Mouse (Mus musculus): ENCODE measurements around the gene En2.

DNA sequence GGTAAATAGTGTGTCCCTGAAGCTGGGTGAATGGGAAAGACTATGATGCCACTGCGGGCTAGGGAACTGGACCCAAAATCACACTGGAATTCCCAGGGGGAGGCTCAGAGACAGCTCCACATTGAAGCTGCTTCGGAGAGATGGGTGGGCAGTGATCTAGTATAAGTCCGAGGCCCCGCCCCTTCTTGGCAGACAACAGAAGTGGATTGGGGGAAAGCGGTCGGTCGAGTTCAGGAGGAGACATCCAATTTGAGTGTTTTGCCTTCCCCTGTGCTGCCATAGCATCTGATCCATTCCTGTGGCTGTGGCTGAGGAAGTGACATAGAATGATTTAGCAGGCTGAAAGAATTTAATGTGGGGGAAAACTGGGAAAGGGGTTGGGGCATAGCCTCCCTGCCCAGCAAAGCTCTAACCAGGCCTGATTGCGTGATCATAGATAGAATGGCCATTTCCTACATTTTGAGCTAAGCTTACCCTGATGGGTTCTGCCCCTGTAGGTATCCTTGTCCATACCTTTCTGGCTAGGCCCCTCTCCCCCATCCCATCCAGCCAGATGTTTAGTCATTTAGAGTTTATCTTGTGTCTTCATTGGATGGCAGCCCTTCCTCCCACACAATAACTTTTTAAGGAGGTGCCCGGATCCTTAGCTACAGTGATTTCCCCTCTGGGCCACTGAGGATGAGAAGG lies 8.3 kb upstream of the En2 start:
- TF ChIP-seq CTCF (IDR thresholded peaks at IDR 0.05; ENCODE audit: borderline replicate concordance, control insufficient read depth, extremely low read depth, insufficient read depth, low read length, poor library complexity) (no peak), POLR2A (IDR thresholded peaks at IDR 0.05; ENCODE audit: control insufficient read depth, extremely low read depth, insufficient read depth, low read length, poor library complexity) (no peak)
